In the genomic region with DNA sequence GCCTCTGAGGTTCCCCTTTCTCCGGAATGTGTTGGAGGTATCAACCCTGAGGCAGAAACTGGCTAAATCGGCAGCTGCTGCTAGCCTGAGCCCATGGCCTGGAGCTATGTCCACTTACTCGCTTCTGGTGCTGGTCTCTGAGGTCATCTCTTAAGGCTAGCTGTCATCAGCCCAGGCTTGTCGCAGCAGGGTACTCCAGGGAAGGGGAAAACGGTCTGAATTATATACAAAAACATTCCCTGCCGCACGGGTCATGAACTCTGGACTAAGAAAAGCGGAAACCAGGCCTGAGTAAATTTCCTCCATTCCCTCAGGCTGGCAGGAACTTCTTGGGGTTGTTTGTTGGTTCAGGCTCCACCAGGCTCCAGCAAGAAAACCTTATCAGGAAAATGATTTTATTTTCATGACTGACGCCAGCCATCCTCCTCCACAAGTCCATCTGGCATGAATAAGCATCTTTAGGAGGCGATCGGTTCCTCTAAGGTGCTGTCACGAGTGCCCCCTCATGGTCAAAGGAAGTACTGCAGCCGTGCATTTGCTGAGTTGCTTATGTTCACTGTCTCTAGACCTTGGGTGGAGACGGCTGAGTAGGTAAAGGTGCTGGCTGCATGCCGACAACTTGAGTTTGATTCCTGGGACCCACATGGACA, we compare ENCODE assay signal across 8 mouse cellular contexts. TPM values are rescaled to one million over a fixed set of nuclear protein-coding genes. Genes with fewer than 3 reads are reported as not detected.
DNase-seq lines count a peak whose midpoint lies in the region; ATAC-seq and TF ChIP-seq lines count a peak whose summit lies in the region.

No protein-coding gene starts in this region.

- 29% methylated on average over 15 of the region's 15 CpGs for WGBS in forebrain, embryonic 15.5 days
- WGBS in lung, embryonic 14.5 days, result 10% methylated on average over 15 of the region's 15 CpGs

- no peaks in the 10 kb centered on the region for H3K27me3 ChIP-seq in forebrain, embryonic 15.5 days
- no peaks in the 10 kb centered on the region for H3K27me3 ChIP-seq in lung, embryonic 14.5 days (ENCODE audit: insufficient read depth, low read length)

- DNase-seq in ES-E14 (ENCODE audit: low read depth, low spot score), result peak; percentile 99
- DNase-seq in cerebellum, adult 11-12 months, result peak; percentile 95
- peak; percentile 94 to 99 for DNase-seq in heart, postnatal 36 days
- DNase-seq in layer of hippocampus, adult 2 months (ENCODE audit: low spot score in 2 of 2), result peak; percentile 93 to 97
- DNase-seq in lung, embryonic 14.5 days, result peak; percentile 99
- DNase-seq in ovary, postnatal 14 days (ENCODE audit: low spot score), result peak; percentile 95
- peak; percentile 96 for DNase-seq in thymus, postnatal 14 days

- no peaks in the 10 kb centered on the region for H3K9me3 ChIP-seq in ES-E14 (ENCODE audit: control insufficient read depth, insufficient read depth, low read depth, low read length)
- H3K9me3 ChIP-seq in forebrain, embryonic 15.5 days, result no peaks in the 10 kb centered on the region
- no peaks in the 10 kb centered on the region for H3K9me3 ChIP-seq in lung, embryonic 14.5 days (ENCODE audit: low read depth, low read length)

- ATAC-seq in forebrain, embryonic 15.5 days (replicated peaks), result no peak; the same call in 1 of the 2 replicates
- peak; percentile 43 for ATAC-seq in lung, embryonic 14.5 days (ENCODE audit: insufficient read depth)

- intact Hi-C loops in heart, postnatal 36 days (cut with DNase I), result loop anchor here (1.0 kb wide), 2 partner anchors 45 to 115 kb away; no protein-coding TSS in a partner anchor

- no peak overlapping the region for H3K4me2 ChIP-seq in forebrain, embryonic 15.5 days (replicated peaks)
- H3K4me2 ChIP-seq in lung, embryonic 14.5 days, result peak overlapping the region; percentile 39; the same call in 1 of the 2 replicates

- H3K4me1 ChIP-seq in ES-E14 (ENCODE audit: control insufficient read depth in 2 of 2, insufficient read depth in 2 of 2, low read length in 2 of 2, poor library complexity in 1 of 2), result peaks cover 4 to 27% of the 10 kb centered on the region in 2 experiments; a peak in 3 of 4 replicates
- peaks cover 31% of the 10 kb centered on the region for H3K4me1 ChIP-seq in forebrain, embryonic 15.5 days
- H3K4me1 ChIP-seq in lung, embryonic 14.5 days (ENCODE audit: insufficient read depth), result peaks cover 7% of the 10 kb centered on the region

- peak overlapping the region; percentile 41; the same call in 1 of the 2 replicates for H3K27ac ChIP-seq in ES-E14 (ENCODE audit: insufficient read depth, low read depth, low read length, poor library complexity, severe bottlenecking)
- H3K27ac ChIP-seq in forebrain, embryonic 15.5 days (replicated peaks), result peak overlapping the region; percentile 68
- peak overlapping the region; percentile 96 for H3K27ac ChIP-seq in layer of hippocampus, adult 2 months
- H3K27ac ChIP-seq in lung, embryonic 14.5 days (ENCODE audit: low read depth), result peak overlapping the region; percentile 75

- H3K4me3 ChIP-seq in ES-E14 (ENCODE audit: insufficient read depth in 1 of 2, low read depth in 1 of 2, low read length in 2 of 2, poor library complexity in 1 of 2, severe bottlenecking in 1 of 2), result peak overlapping the region; percentile 27 to 35; a peak in 3 of 4 replicates
- H3K4me3 ChIP-seq in forebrain, embryonic 15.5 days, result no peak overlapping the region
- H3K4me3 ChIP-seq in layer of hippocampus, adult 2 months, result peak overlapping the region; percentile 2; the same call in 1 of the 2 replicates
- H3K4me3 ChIP-seq in lung, embryonic 14.5 days (ENCODE audit: low read depth, low read length), result 0 out of 2 replicates have a peak overlapping the region, but pooled peaks have one; percentile 4

- H3K9ac ChIP-seq in ES-E14 (ENCODE audit: insufficient read depth, low read depth, low read length, poor library complexity, severe bottlenecking), result peak overlapping the region; percentile 60; the same call in 1 of the 2 replicates
- 0 out of 2 replicates have a peak overlapping the region, but pooled peaks have one; percentile 11 for H3K9ac ChIP-seq in forebrain, embryonic 15.5 days (replicated peaks)
- H3K9ac ChIP-seq in lung, embryonic 14.5 days, result 0 out of 2 replicates have a peak overlapping the region, but pooled peaks have one; percentile 15

- in situ Hi-C loops in ES-E14 (cut with MboI; ENCODE audit: low sequenced_read_pairs in 2 of 2, unreplicated experiment in 2 of 2), result no loop called here

- TF ChIP-seq CTCF in layer of hippocampus, adult 2 months (conservative IDR thresholded peaks at IDR 0.05), result peak; percentile 100; the same call in 1 of the 2 replicates
- TF ChIP-seq CTCF in lung, embryonic 14.5 days (IDR thresholded peaks at IDR 0.05; ENCODE audit: low read depth), result peak; percentile 99

- H3K36me3 ChIP-seq in ES-E14 (ENCODE audit: control insufficient read depth, insufficient read depth, low read length, poor library complexity, severe bottlenecking), result no peaks in the 10 kb centered on the region
- no peaks in the 10 kb centered on the region for H3K36me3 ChIP-seq in forebrain, embryonic 15.5 days
- no peaks in the 10 kb centered on the region for H3K36me3 ChIP-seq in lung, embryonic 14.5 days (ENCODE audit: insufficient read depth)

TF ChIP-seq in ES-E14, 5 proteins besides CTCF, POLR2A, EP300 and RAD21:
- TF ChIP-seq CHD2 (IDR thresholded peaks at IDR 0.05; ENCODE audit: low read depth, low read length) (no peak), HCFC1 (IDR thresholded peaks at IDR 0.05; ENCODE audit: borderline replicate concordance, insufficient read depth, low read length) (peak; percentile 60; the same call in 1 of the 2 replicates), ZC3H11A (IDR thresholded peaks at IDR 0.05; ENCODE audit: borderline replicate concordance, low read depth, low read length) (peak; percentile 42; the same call in 1 of the 2 replicates), MAFK (IDR thresholded peaks at IDR 0.05; ENCODE audit: insufficient read depth, low read depth, low read length) (peak; percentile 96)

RNA-seq across cellular contexts. Expression of gene Armc7, which starts 1.7 kb away (rescaled TPM):
- total RNA-seq in ES-E14 (2012; rRNA removed), result 4.8 and 5.0 TPM in 2 replicates
- 15.6 and 16.1 TPM in 2 replicates for polyA plus RNA-seq in forebrain, embryonic 15.5 days (2015; fragmentation: Nextera tagmentation; extraction: Ambion mirVana)
- 1 to 10 TPM; 1.5 to 2.4 TPM for total RNA-seq in heart, postnatal 36 days (2021)
- 10 to 100 TPM; 10.4 to 10.9 TPM for total RNA-seq in layer of hippocampus, adult 2 months (2021)
- polyA plus RNA-seq in lung, embryonic 14.5 days (2014; fragmentation: Nextera tagmentation; extraction: Ambion mirVana), result 5.7 and 8.0 TPM in 2 replicates

RNA-seq across cellular contexts. Expression of gene Slc16a5, which starts 11.5 kb away (rescaled TPM):
- total RNA-seq in ES-E14 (2012; rRNA removed), result 1.1 and 1.6 TPM in 2 replicates
- 0.10 TPM in 1 of 2 replicates, not detected in the other for polyA plus RNA-seq in forebrain, embryonic 15.5 days (2015; fragmentation: Nextera tagmentation; extraction: Ambion mirVana)
- not detected for total RNA-seq in heart, postnatal 36 days (2021)
- not detected for total RNA-seq in layer of hippocampus, adult 2 months (2021)
- 0.28 and 0.64 TPM in 2 replicates for polyA plus RNA-seq in lung, embryonic 14.5 days (2014; fragmentation: Nextera tagmentation; extraction: Ambion mirVana)

RNA-seq across cellular contexts. Expression of gene Nt5c, which starts 17.9 kb away (rescaled TPM):
- total RNA-seq in ES-E14 (2012; rRNA removed), result 37.2 and 50.5 TPM in 2 replicates
- polyA plus RNA-seq in forebrain, embryonic 15.5 days (2015; fragmentation: Nextera tagmentation; extraction: Ambion mirVana), result 94.3 and 102 TPM in 2 replicates
- 10 to 100 TPM; 13.1 to 14.2 TPM for total RNA-seq in heart, postnatal 36 days (2021)
- total RNA-seq in layer of hippocampus, adult 2 months (2021), result 10 to 100 TPM; 64.3 to 65.5 TPM
- polyA plus RNA-seq in lung, embryonic 14.5 days (2014; fragmentation: Nextera tagmentation; extraction: Ambion mirVana), result 76.0 and 79.4 TPM in 2 replicates

RNA-seq across cellular contexts. Expression of gene Trim80, which starts 33.4 kb away (rescaled TPM):
- 0.31 and 0.58 TPM in 2 replicates for total RNA-seq in ES-E14 (2012; rRNA removed)
- polyA plus RNA-seq in forebrain, embryonic 15.5 days (2015; fragmentation: Nextera tagmentation; extraction: Ambion mirVana), result not detected in 2 replicates
- total RNA-seq in heart, postnatal 36 days (2021), result not detected
- not detected for total RNA-seq in layer of hippocampus, adult 2 months (2021)
- not detected in 2 replicates for polyA plus RNA-seq in lung, embryonic 14.5 days (2014; fragmentation: Nextera tagmentation; extraction: Ambion mirVana)

RNA-seq across cellular contexts. Expression of gene Jpt1, which starts 40.4 kb away (rescaled TPM):
- 164 and 205 TPM in 2 replicates for total RNA-seq in ES-E14 (2012; rRNA removed)
- polyA plus RNA-seq in forebrain, embryonic 15.5 days (2015; fragmentation: Nextera tagmentation; extraction: Ambion mirVana), result 1,941 and 1,977 TPM in 2 replicates
- 100 to 1,000 TPM; 124 to 143 TPM for total RNA-seq in heart, postnatal 36 days (2021)
- total RNA-seq in layer of hippocampus, adult 2 months (2021), result 100 to 1,000 TPM; 140 to 142 TPM
- 518 and 521 TPM in 2 replicates for polyA plus RNA-seq in lung, embryonic 14.5 days (2014; fragmentation: Nextera tagmentation; extraction: Ambion mirVana)

Comparison
In these comparisons a context has a peak if more than half of its experiments do, and no peak if none do; other contexts are left out.
1. H3K27ac ChIP-seq: peak in every context shown above with its lines; median percentile 96 in layer of hippocampus, adult 2 months; 75 in lung, embryonic 14.5 days; 68 in forebrain, embryonic 15.5 days; 41 in ES-E14.